Mouse (Mus musculus) olfactory bulb, adult 2 months (tissue): ENCODE results near the gene Ros1. TPM values are rescaled to one million over a fixed set of nuclear protein-coding genes. Genes with fewer than 3 reads are reported as not detected.

Source experiments
- H3K27ac ChIP-seq: fragments of 200-500 bp; 2 replicates; pipeline ENCODE4 v1.5.1; 2012; ENCODE audit warnings: low read depth, low read length; ENCODE audit not compliant: insufficient read depth
- H3K4me1 ChIP-seq: fragments of 200-500 bp; 2 replicates; pipeline ENCODE4 v1.6.1; 2012; ENCODE audit warnings: low read length; ENCODE audit not compliant: control insufficient read depth, insufficient read depth
- H3K4me3 ChIP-seq: fragments of 200-500 bp; 2 replicates; pipeline ENCODE4 v1.5.1; 2012; ENCODE audit warnings: mild to moderate bottlenecking, low read depth, low read length, moderate library complexity; ENCODE audit not compliant: insufficient read depth
- CTCF ChIP-seq: fragments of 200-500 bp; IDR thresholded peaks from 2 replicates; pipeline ENCODE4 v1.5.1; 2012; ENCODE audit warnings: low read depth, mild to moderate bottlenecking, low read length, moderate library complexity; ENCODE audit not compliant: insufficient read depth
- POLR2A ChIP-seq: fragments of 200-500 bp; IDR thresholded peaks from 2 replicates; pipeline ENCODE4 v1.6.1; 2012; ENCODE audit warnings: mild to moderate bottlenecking, low read depth, low read length, moderate library complexity; ENCODE audit not compliant: insufficient read depth
- WGBS: fragments of 180-500 bp; shearing (Covaris S2); methylation state at CpG from one replicate; pipeline ENCODE4 v1.1.7; 2018; 5-methylcytosine and 5-hydroxymethylcytosine counted together
- polyA plus RNA-seq: library from polyadenylated mRNA; stranded (reverse); fragments of >200 nt; gene quantifications from 2 replicates; pipeline ENCODE4 v1.2.4, GENCODE M21; 2012; ENCODE audit warnings: low replicate concordance; ENCODE audit not compliant: missing spikeins, insufficient read depth, insufficient read length

Ros1 gene
- polyA plus RNA-seq, 1 experiment = not detected

DNA sequence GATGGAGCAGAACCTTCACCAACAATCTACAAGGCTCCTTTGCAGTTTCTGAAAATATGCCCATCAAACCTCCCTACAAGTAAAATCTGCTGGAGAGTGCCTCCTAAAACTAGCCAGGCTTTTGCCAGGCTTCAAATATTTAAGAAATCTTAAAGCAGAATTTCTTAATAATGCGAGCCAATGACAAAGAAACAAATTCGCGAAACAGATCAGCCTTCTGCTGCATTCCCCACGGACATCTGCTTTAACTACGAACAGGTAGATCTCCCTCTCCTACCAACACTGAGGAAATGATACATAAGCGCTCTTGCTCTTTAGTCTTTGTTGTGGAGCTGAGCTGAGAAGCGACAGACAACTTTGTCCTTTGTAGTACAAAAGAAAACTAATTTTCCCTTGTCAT lies 169.2 kb downstream of the Ros1 start:
- WGBS = 31% methylated on average over 7 of the region's 7 CpGs
- TF ChIP-seq CTCF (no peak), POLR2A (no peak)
- Histone ChIP-seq H3K4me3 (no peak overlapping the region), H3K4me1 (peaks cover 16% of the 10 kb centered on the region), H3K27ac (no peak overlapping the region)

DNA sequence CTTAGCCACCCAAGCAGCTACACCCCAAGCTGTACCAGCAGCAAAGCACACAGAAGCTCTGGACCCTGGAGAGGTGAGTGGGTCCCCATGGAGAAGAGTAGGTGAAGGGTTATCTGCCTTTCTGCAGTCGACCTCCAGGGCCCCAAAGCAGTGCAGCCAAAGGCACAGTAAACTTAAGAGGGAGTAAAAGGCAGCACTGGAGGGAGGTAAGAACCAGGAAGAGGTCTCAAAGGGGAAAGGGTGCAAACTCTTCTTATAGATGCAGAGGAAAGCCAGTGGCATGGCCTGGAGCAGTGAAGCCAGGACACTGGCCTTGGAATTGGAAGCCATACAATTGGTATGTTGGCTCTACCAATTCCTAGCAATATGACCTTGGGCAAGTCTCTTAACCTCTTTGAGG lies 169.8 kb downstream of the Ros1 start:
- no peak overlapping the region for H3K4me3 ChIP-seq
- no peak overlapping the region for H3K27ac ChIP-seq
- no peak for TF ChIP-seq POLR2A
- no peak for TF ChIP-seq CTCF
- peaks cover 16% of the 10 kb centered on the region for H3K4me1 ChIP-seq
- 3% methylated on average over 1 of the region's 1 CpGs for WGBS

DNA sequence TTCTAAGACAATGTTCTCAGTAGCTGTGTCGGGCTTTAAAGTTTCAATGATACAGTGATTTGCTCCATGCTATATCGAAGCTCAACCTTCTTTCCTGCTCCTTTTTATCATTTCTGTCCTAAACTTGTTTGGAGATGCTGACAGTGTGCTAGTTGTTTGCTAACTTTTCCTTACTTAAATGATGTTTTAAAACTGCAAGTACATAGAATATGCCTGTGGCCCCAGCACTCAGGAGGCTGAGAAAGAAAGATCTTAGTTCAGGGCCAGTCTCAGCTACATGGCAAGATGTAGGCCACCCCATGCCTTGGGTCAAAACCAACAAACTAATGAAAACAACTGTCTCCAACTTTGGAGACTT lies 171.0 kb downstream of the Ros1 start:
- Histone ChIP-seq H3K4me1 (peaks cover 16% of the 10 kb centered on the region), H3K4me3 (no peak overlapping the region), H3K27ac (no peak overlapping the region)
- TF ChIP-seq POLR2A = no peak
- no peak for TF ChIP-seq CTCF
- 43% methylated on average over 2 of the region's 2 CpGs for WGBS

DNA sequence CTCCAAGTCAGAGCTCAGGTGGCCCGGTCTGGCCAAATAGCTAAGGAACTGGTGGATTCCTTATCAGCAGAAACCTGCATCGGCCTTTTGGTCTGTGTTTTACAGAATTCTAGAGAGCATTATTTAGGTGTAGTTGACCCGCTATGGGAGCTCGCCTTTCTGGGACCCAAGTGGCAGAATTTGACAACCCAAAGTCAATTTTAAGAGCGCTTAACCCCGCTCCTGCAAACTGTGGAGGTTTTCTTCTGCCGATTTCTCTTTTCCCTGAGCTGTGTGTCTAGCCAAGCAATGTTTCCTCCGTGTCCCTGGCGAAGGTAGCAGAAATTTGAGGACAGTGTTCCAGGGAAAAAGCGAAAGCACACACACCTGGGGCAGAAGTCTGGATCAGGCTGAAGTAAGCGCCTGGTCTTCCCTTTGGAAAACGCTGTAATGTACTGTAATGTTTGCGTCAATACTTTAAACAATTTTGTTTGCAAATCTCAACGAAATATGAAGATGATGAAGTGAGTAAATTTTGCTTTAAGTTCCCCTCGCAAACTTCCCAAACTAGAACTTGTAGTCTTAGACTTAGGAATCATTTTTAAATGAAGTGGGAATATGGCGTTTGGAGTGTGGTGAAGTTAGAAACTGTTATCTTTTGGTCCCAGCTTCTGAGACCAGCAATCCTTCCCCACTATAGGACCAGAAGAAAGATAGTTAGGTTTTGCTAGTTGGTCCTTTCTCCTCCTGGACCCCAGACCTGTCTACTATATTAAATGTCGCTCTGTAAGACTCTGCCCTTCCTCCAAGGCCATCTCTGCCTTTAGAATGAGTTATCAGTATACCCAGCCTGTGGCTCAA lies 171.6 kb downstream of the Ros1 start:
- Histone ChIP-seq H3K4me3 (no peak overlapping the region), H3K4me1 (peaks cover 16% of the 10 kb centered on the region), H3K27ac (no peak overlapping the region)
- 12% methylated on average over 17 of the region's 17 CpGs for WGBS
- TF ChIP-seq POLR2A (no peak), CTCF (no peak)

DNA sequence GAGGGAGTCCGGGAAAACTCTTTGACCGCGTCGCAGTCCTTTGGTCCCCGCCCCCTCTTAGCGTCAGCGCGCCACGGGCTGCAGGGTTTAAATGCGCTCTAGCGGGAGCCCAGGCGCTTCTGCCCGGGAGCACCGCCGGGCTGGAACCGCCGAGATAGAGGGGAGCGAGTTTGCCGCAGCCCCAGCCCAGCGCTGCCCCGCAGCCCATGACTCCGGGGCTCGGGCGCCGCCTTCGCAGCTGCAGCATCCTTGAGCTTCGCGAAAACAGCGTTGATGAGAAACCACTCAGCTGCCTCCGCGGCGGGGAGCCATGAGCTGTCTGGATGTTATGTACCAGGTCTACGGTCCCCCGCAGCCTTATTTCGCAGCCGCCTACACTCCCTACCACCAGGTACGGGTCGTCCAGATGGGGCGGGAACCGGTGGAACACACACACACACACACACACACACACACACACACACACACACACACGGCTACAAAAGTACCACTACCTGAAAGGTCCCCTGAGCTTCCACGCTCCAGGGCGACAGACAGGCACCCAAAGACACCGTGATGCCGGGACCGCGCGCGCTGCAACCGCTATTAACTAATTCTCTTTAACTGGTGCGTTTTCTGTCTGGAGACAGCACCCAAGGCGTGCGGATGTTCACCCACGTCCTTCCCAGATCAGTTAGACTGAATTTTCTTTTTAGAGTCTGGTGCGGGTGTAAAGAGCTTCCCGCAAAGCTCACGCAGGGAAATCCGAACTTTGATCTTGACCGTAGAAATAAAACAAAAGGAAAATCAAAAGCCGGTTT lies 172.4 kb downstream of the Ros1 start, which contains the start of gene Vgll2:
Gene Vgll2 (plus strand): TSS at position 90 of the 800 bp plus-strand sequence.
- TF ChIP-seq CTCF (no peak), POLR2A (no peak)
- H3K27ac ChIP-seq = no peak within 1 kb of the TSS
- peak within 1 kb of the TSS; percentile 46 for H3K4me3 ChIP-seq
- under 1% methylated on average over 60 of the region's 60 CpGs for WGBS
- peaks cover 14% of the 10 kb centered on the region for H3K4me1 ChIP-seq

DNA sequence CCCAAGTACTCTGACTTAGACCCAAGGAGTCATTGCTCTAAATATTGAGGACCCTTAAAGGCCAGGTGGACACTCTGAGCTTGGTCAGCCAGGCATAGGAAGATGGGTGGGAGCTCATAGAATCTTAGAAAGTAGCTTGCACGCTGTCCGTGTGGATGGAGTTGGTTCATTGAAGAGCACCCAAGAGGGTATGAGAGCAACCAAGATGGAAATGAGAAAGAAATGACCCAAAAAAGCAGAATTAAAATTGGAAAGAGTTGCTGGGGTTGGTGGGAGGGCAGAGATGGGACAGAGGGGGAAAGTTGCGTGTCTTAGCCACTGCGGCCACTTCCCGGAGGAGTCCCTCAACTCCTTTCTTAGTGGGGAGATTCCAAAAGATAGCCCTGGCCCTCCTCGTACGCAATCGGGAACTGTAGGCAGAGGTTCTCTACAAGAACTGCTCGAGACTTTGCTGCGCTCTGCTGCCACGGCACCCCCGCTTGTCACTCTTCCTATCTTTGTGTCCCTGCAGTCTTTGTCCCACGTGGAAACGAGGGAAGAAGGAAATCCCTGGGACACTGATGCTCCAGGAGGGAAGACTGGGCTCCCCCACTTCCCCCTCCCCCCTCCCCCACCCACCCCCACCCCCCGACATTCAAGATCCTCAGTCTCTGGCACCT lies 173.2 kb downstream of the Ros1 start:
- H3K4me3 ChIP-seq = no peak overlapping the region; the same call in 1 of the 2 replicates
- 2% methylated on average over 15 of the region's 15 CpGs for WGBS
- no peak for TF ChIP-seq POLR2A
- TF ChIP-seq CTCF = no peak
- peaks cover 8% of the 10 kb centered on the region for H3K4me1 ChIP-seq
- H3K27ac ChIP-seq = no peak overlapping the region

DNA sequence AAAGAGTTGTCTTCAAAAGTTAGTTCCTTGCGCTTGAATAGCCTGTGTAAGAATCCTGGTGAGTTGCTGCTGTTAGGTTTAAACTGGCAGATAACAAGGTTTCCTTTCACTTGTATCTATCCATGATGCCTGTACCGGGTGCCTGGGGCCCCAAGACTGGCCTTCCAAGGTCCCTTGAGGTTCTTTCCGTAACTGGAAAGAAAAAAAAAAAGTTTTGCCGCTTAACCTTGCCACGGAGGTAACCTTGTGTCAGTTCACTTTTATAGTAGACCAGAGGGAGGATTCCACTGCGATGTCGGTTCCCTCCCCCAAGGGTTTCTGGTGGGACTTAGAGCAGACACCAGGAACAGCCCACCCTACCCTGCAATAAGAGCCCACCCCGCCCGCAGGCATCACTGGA lies 173.8 kb downstream of the Ros1 start:
- WGBS = 7% methylated on average over 9 of the region's 9 CpGs
- no peak for TF ChIP-seq POLR2A
- TF ChIP-seq CTCF = no peak
- no peak overlapping the region for H3K4me3 ChIP-seq
- no peak overlapping the region for H3K27ac ChIP-seq
- H3K4me1 ChIP-seq = peaks cover 8% of the 10 kb centered on the region

DNA sequence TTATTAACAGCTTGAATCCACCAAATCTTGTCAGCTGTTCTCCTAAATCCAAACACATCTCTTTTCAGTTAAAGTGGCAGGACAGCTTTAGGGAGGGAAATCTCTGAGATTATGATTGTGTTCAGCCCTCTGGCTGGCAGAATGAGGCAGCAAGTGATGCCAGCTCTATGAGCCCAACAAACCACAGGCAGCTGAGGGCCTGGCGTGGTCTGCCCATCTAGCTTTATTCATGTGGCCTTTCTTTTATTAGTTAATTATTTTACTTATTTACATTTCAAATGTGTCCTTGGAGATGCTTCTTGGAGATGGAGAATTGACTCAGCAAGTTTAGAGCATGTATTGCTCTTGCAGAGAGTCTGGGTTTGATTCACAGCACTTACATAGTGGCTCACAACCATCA lies 176.6 kb downstream of the Ros1 start:
- WGBS = 69% methylated on average over 1 of the region's 1 CpGs

More for the DNA sequence above, 176.6 kb downstream of the Ros1 start:
- TF ChIP-seq CTCF (no peak), POLR2A (no peak)
- H3K4me1 ChIP-seq = peaks cover 8% of the 10 kb centered on the region
- no peak overlapping the region for H3K27ac ChIP-seq
- no peak overlapping the region for H3K4me3 ChIP-seq

Other genes starting within 250 kb of the Ros1 start
- gene Vgll2, start 172.7 kb downstream of the Ros1 start, polyA plus RNA-seq = not detected in 2 replicates
- gene Dcbld1, start 38.4 kb upstream of the Ros1 start, polyA plus RNA-seq = not detected in 2 replicates
- not detected in 2 replicates for gene Gm26741, start 163.5 kb upstream of the Ros1 start, polyA plus RNA-seq
- not detected in 2 replicates for gene Gopc, start 186.9 kb upstream of the Ros1 start, polyA plus RNA-seq
- not detected in 2 replicates for gene Nepn, start 193.7 kb upstream of the Ros1 start, polyA plus RNA-seq
- gene Nus1, start 222.3 kb upstream of the Ros1 start, polyA plus RNA-seq = 304 TPM in 1 of 2 replicates, not detected in the other